Mouse (Mus musculus): ENCODE results near the gene Ttf1. TPM values are rescaled to one million over a fixed set of nuclear protein-coding genes. Genes with fewer than 3 reads are reported as not detected.

The Ttf1 gene
- polyA plus RNA-seq, 1 experiment from 2014 or later, result 3.9 TPM

DNA sequence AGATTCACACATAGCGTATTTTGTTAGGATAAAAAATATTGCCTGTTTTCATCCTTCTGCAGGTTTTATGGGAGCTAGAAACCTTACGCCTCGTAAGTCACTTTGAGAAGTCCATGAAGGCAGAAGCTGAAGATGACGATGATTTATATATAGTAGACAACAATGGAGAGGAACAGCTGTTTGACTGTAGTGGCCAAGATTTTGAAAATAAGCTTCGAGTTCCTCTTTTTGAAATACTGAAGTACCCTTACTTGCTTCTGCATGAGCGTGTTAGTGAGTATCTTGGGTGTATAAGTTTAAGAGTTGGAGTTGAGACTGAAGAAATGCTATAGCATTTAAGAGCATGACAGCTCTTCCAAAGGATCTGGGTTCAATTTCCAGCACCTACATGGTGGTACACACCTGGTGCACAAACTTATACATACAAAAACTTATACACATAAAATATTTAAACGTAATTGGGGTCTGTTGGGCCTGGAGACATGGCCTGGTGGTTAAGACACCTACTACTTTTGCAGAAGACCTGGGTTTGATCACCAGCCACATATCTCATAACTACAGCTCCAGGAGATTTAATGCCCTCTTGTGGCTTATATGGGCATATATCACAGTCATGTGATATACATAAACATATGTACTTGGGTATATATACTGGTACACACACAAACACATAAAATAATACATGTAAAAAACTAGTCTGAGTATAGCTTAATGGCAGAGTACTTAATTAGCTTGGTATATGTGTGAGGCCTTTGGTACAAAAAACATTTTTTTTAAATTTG lies 70.2 kb downstream of the Ttf1 start:
- no peaks in the 10 kb centered on the region for H3K9me3 ChIP-seq (ENCODE audit: control insufficient read depth, low read length)
- no peaks in the 10 kb centered on the region for H3K27me3 ChIP-seq (ENCODE audit: control insufficient read depth, insufficient read depth, low read length)
- WGBS, result 91% methylated on average over 7 of the region's 7 CpGs
- ATAC-seq (ENCODE audit: low FRiP score, low TSS enrichment) (no peak), DNase-seq (ENCODE audit: low spot score) (no peak)
- no peak overlapping the region for H3K4me2 ChIP-seq (replicated peaks; ENCODE audit: low read depth)
- H3K4me1 ChIP-seq (replicated peaks; ENCODE audit: control insufficient read depth, insufficient read depth), result no peaks in the 10 kb centered on the region
- H3K9ac ChIP-seq (ENCODE audit: low read length), result no peak overlapping the region
- no peak overlapping the region for H3K27ac ChIP-seq (replicated peaks)
- H3K4me3 ChIP-seq (ENCODE audit: low read depth, low read length), result no peak overlapping the region
- H3K36me3 ChIP-seq (ENCODE audit: control insufficient read depth, insufficient read depth, low read length), result peaks cover 3% of the 10 kb centered on the region; the same call in 1 of the 2 replicates
- TF ChIP-seq CTCF (IDR thresholded peaks at IDR 0.05; ENCODE audit: low read depth) (peak; percentile 48), EP300 (optimal IDR thresholded peaks at IDR 0.05) (no peak)

- Histone ChIP-seq H3K4me2 (replicated peaks; ENCODE audit: low read depth) (no peak overlapping the region), H3K27me3 (ENCODE audit: control insufficient read depth, insufficient read depth, low read length) (no peaks in the 10 kb centered on the region), H3K36me3 (ENCODE audit: control insufficient read depth, insufficient read depth, low read length) (peaks cover 6% of the 10 kb centered on the region), H3K9me3 (ENCODE audit: control insufficient read depth, low read length) (no peaks in the 10 kb centered on the region), H3K4me1 (replicated peaks; ENCODE audit: control insufficient read depth, insufficient read depth) (no peaks in the 10 kb centered on the region), H3K9ac (ENCODE audit: low read length) (no peak overlapping the region), H3K27ac (replicated peaks) (no peak overlapping the region), H3K4me3 (ENCODE audit: low read depth, low read length) (no peak overlapping the region)
- DNase-seq (ENCODE audit: low spot score), result no peak
- no peak for ATAC-seq (ENCODE audit: low FRiP score, low TSS enrichment)
- TF ChIP-seq CTCF (IDR thresholded peaks at IDR 0.05; ENCODE audit: low read depth), result no peak
- no peak for TF ChIP-seq EP300 (optimal IDR thresholded peaks at IDR 0.05)
Measured at GRCm38 (mm10) chr2:29135161-29135560, 75.1 kb downstream of the Ttf1 start.

Other genes starting within 250 kb of the Ttf1 start
- 3.3 and 3.9 TPM in 2 replicates for gene Gtf3c4, start 219.9 kb upstream of the Ttf1 start, polyA plus RNA-seq (2015; fragmentation: Nextera tagmentation; extraction: Ambion mirVana)
- 5.1 and 5.8 TPM in 2 replicates for gene Ddx31, start 219.9 kb upstream of the Ttf1 start, polyA plus RNA-seq (2015; fragmentation: Nextera tagmentation; extraction: Ambion mirVana)
- not detected in 2 replicates for gene Barhl1, start 143.6 kb upstream of the Ttf1 start, polyA plus RNA-seq (2015; fragmentation: Nextera tagmentation; extraction: Ambion mirVana)
- gene Cfap77, start 5.2 kb upstream of the Ttf1 start, polyA plus RNA-seq (2015; fragmentation: Nextera tagmentation; extraction: Ambion mirVana), result 0.11 and 0.15 TPM in 2 replicates
- 4.8 and 5.1 TPM in 2 replicates for gene Setx, start 63.9 kb downstream of the Ttf1 start, polyA plus RNA-seq (2015; fragmentation: Nextera tagmentation; extraction: Ambion mirVana)
- gene Ntng2, start 192.7 kb downstream of the Ttf1 start, polyA plus RNA-seq (2015; fragmentation: Nextera tagmentation; extraction: Ambion mirVana), result 0.16 and 0.68 TPM in 2 replicates

Data from stomach, postnatal 0 days (tissue).